Mouse (Mus musculus): Measurements from ENCODE around the gene Gns. TPM values are rescaled to one million over a fixed set of nuclear protein-coding genes. Genes with fewer than 3 reads are reported as not detected.

Gene Gns
- polyA plus RNA-seq, 1 experiment from 2014 or later: 43.1 TPM

DNA sequence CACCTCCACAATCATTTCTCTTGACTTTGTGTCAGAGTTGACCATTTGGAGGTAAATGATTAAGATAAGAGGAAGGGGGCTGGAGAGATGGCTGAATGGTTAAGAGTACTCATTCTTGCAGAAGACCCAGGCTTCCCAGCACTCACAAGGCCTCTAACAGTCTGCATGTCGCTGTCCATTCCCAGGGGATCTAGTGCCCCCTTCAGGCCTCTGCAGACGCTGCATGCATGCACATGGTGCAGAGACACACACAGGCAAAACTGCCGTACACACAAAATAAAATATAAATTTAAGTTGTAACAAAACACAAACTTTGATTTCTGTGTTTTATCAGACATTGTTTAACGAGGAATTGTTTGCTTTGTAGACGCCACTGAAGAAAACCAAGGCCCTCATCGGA lies 5.9 kb downstream of the Gns start:
- 93% methylated on average over 6 of the region's 6 CpGs for WGBS
- H3K4me2 ChIP-seq (ENCODE audit: low read depth, low read length, severe bottlenecking): no peak overlapping the region
- H3K27ac ChIP-seq (ENCODE audit: low read depth, low read length): no peak overlapping the region
- H3K9ac ChIP-seq (ENCODE audit: low read length): no peak overlapping the region
- H3K4me3 ChIP-seq (ENCODE audit: low read depth, low read length): no peak overlapping the region
- DNase-seq (ENCODE audit: low spot score): no peak
- no peak for ATAC-seq (replicated peaks; ENCODE audit: low FRiP score)
- H3K4me1 ChIP-seq (replicated peaks; ENCODE audit: control insufficient read depth, insufficient read depth, low read length): peaks cover 4% of the 10 kb centered on the region
- no peaks in the 10 kb centered on the region for H3K9me3 ChIP-seq (ENCODE audit: control insufficient read depth, low read length)
- no peaks in the 10 kb centered on the region; the same call in 1 of the 2 replicates for H3K36me3 ChIP-seq (ENCODE audit: control insufficient read depth, insufficient read depth, low read length)
- no peaks in the 10 kb centered on the region for H3K27me3 ChIP-seq (ENCODE audit: control insufficient read depth, insufficient read depth, low read length)

DNA sequence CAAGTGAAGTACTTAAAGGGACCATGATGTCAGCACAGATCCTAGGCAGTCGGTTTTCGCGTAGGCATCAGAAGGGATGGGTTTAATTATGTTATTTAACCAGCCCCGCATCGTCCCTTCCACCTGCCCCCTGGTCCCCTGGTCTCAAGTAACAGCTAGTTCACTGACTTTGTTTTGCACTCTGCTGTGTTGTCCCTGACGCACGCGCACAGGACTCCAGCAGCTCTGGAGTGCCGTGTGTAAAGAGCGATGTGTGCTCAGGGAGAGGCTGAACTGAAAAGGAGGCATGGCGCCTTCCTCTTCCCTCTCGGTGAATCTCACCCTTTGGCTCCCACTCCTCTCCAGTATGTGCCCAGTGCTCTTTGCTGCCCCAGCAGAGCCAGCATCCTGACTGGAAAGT lies 9.1 kb downstream of the Gns start:
- no peak for DNase-seq (ENCODE audit: low spot score)
- Histone ChIP-seq H3K27me3 (ENCODE audit: control insufficient read depth, insufficient read depth, low read length) (no peaks in the 10 kb centered on the region), H3K4me1 (replicated peaks; ENCODE audit: control insufficient read depth, insufficient read depth, low read length) (no peaks in the 10 kb centered on the region), H3K9me3 (ENCODE audit: control insufficient read depth, low read length) (no peaks in the 10 kb centered on the region), H3K4me2 (ENCODE audit: low read depth, low read length, severe bottlenecking) (no peak overlapping the region), H3K4me3 (ENCODE audit: low read depth, low read length) (no peak overlapping the region), H3K9ac (ENCODE audit: low read length) (no peak overlapping the region), H3K27ac (ENCODE audit: low read depth, low read length) (no peak overlapping the region; the same call in 1 of the 2 replicates), H3K36me3 (ENCODE audit: control insufficient read depth, insufficient read depth, low read length) (peaks cover 7% of the 10 kb centered on the region; the same call in 1 of the 2 replicates)
- 76% methylated on average over 12 of the region's 12 CpGs for WGBS
- no peak for ATAC-seq (replicated peaks; ENCODE audit: low FRiP score)

DNA sequence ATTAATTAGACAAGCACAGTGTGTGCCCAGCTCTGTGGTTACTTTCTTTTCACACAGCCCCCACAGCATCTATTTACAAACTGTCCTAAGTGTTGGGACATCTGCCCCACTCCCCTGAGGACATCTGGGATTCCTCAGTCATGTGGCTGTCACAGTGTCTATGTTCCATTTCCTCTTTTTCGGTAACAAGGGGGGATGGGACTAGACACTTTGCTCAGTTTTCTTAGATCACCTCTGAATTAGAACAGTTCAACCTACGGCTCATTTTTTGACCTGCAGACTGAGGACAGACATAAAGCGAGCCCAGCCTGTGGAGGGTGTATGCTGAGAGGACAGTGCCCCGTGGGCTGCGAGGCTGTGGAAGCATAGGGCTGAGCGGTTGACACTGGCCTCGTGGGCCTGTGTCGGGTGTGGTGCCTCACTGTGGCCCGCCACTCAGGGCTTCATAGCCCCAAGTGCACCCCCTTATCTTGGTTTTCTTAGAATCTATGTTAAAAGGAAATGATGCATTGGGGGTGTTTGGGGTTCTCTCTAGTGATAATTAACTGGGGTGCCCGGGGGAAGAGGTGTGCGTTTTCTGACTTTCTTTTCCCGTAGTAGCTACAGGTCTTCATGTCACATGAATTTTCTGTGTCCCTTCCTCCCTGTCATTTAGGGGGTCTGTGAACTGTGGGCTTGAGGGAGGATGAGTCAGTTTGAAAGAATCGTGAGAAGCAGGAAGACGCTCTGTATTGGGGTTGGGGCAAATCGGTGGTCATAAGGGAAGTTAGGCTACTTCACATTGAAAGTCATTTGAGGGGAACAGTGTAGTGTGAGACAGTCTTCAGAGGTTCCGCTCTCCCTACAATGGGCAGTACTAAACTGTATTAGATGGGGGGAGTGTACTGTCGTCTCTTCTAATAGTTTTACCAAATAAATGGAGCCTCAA lies 10.1 kb downstream of the Gns start:
- H3K27me3 ChIP-seq (ENCODE audit: control insufficient read depth, insufficient read depth, low read length): no peaks in the 10 kb centered on the region
- no peaks in the 10 kb centered on the region for H3K4me1 ChIP-seq (replicated peaks; ENCODE audit: control insufficient read depth, insufficient read depth, low read length)
- H3K27ac ChIP-seq (ENCODE audit: low read depth, low read length): no peak overlapping the region
- no peak for ATAC-seq (replicated peaks; ENCODE audit: low FRiP score)
- peaks cover 11% of the 10 kb centered on the region for H3K36me3 ChIP-seq (ENCODE audit: control insufficient read depth, insufficient read depth, low read length)
- H3K4me3 ChIP-seq (ENCODE audit: low read depth, low read length): no peak overlapping the region
- WGBS: 90% methylated on average over 17 of the region's 17 CpGs
- no peak overlapping the region for H3K4me2 ChIP-seq (ENCODE audit: low read depth, low read length, severe bottlenecking)
- H3K9ac ChIP-seq (ENCODE audit: low read length): no peak overlapping the region
- no peaks in the 10 kb centered on the region for H3K9me3 ChIP-seq (ENCODE audit: control insufficient read depth, low read length)
- no peak for DNase-seq (ENCODE audit: low spot score)

DNA sequence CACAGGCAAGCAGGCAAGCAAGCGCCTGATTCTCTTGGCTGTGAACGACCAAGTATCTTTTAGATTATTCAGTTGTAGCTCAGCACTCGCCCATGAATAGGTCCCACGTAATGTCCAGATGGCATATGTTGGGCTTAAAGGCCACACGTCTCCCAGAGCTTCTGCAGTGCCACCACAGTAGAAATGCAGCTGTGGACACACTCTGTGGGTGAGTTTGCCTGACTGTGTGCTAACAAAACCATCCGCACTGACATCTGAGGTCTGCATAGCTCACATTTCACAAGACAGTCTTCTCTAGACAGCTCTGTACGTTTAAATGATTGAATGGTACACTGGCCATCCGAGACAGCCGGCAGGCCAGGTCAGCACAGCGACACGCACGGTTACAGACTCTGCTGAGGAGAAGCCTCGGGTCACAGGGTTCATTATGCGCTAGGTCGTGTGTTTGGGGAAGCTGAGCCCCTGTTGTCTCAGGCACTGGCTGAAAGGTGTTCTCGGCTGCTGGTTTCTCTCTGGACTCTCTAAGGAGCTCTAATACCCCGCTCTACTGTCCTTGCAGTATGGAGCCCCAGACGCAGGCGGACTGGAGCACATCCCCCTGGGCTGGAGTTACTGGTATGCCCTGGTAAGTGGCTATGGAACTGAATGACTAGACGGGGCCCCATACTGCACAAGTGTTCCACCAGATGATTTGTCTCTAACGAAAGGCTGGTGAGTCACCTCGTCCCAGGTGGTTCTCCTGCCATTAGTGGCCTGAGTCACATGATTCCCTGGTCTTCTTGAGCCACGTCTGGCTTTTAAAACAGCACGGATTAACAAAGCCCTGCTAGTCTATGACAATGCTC lies 11.0 kb downstream of the Gns start:
- Histone ChIP-seq H3K4me2 (ENCODE audit: low read depth, low read length, severe bottlenecking) (no peak overlapping the region), H3K27ac (ENCODE audit: low read depth, low read length) (no peak overlapping the region), H3K9ac (ENCODE audit: low read length) (no peak overlapping the region), H3K36me3 (ENCODE audit: control insufficient read depth, insufficient read depth, low read length) (peaks cover 12% of the 10 kb centered on the region), H3K4me1 (replicated peaks; ENCODE audit: control insufficient read depth, insufficient read depth, low read length) (no peaks in the 10 kb centered on the region), H3K27me3 (ENCODE audit: control insufficient read depth, insufficient read depth, low read length) (no peaks in the 10 kb centered on the region), H3K9me3 (ENCODE audit: control insufficient read depth, low read length) (no peaks in the 10 kb centered on the region), H3K4me3 (ENCODE audit: low read depth, low read length) (no peak overlapping the region)
- ATAC-seq (replicated peaks; ENCODE audit: low FRiP score) (no peak), DNase-seq (ENCODE audit: low spot score) (no peak)
- WGBS: 84% methylated on average over 24 of the region's 24 CpGs

DNA sequence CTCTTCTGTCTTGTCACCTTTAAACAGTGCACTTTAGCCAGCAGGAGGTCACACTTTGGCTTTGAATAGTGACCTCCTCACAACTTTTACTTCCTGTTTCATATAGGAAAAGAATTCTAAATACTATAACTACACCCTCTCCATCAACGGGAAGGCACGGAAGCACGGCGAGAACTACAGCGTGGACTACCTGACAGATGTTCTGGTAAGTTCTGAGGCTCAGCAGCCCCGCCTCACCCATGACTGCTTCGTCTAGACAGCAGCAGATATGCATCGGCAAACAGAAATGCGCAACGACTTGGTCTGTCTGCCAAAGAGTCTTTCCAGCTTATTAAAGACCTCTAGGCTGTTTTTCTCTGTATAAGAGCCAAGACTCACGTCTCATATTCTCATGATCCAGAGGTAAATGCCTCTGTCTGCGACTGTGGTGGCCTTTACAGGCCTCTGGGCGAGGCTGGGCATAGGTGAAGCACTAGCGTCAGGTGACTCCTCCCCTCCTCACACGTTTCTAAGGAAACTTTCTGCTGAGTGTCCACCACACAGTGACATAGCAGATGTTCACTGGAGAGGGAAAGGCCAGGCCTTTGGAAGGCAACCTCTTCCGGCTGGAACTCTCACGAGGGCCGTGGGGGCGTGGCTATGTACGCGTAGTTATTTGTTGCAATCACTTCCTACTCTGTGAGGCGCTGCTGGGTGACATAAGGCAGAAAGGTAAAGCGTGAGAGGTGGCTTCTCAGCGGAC lies 11.8 kb downstream of the Gns start:
- no peak for ATAC-seq (replicated peaks; ENCODE audit: low FRiP score)
- no peak overlapping the region for H3K27ac ChIP-seq (ENCODE audit: low read depth, low read length)
- 94% methylated on average over 24 of the region's 24 CpGs for WGBS

DNA sequence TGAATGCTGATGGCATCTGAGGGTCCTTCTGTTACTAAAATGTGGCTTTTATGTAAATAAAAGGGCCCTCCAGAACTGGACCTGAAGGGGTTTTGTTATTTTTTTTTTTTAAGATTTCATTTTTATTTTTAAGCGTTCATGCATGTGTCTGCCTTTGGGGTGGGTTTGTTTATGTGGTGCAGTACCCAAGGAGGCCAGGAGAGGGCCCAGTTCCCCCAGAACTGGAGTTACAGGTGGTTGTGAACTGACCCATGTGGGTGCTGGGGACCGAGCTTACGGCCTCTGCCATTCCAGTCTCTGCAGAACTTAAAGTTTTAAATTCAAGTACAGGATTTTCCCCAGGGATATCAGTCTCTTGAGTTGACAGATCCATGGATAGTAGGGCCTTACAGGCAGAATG lies 14.5 kb downstream of the Gns start:
- Histone ChIP-seq H3K27me3 (ENCODE audit: control insufficient read depth, insufficient read depth, low read length) (no peaks in the 10 kb centered on the region), H3K36me3 (ENCODE audit: control insufficient read depth, insufficient read depth, low read length) (peaks cover 20% of the 10 kb centered on the region), H3K9ac (ENCODE audit: low read length) (no peak overlapping the region), H3K4me1 (replicated peaks; ENCODE audit: control insufficient read depth, insufficient read depth, low read length) (no peaks in the 10 kb centered on the region), H3K4me2 (ENCODE audit: low read depth, low read length, severe bottlenecking) (no peak overlapping the region), H3K4me3 (ENCODE audit: low read depth, low read length) (no peak overlapping the region), H3K27ac (ENCODE audit: low read depth, low read length) (no peak overlapping the region), H3K9me3 (ENCODE audit: control insufficient read depth, low read length) (no peaks in the 10 kb centered on the region)
- DNase-seq (ENCODE audit: low spot score) (no peak), ATAC-seq (replicated peaks; ENCODE audit: low FRiP score) (no peak)
- WGBS: 99% methylated on average over 3 of the region's 3 CpGs

More for the DNA sequence above, 11.8 kb downstream of the Gns start:
- Histone ChIP-seq H3K4me2 (ENCODE audit: low read depth, low read length, severe bottlenecking) (no peak overlapping the region), H3K9me3 (ENCODE audit: control insufficient read depth, low read length) (no peaks in the 10 kb centered on the region), H3K27me3 (ENCODE audit: control insufficient read depth, insufficient read depth, low read length) (no peaks in the 10 kb centered on the region), H3K4me1 (replicated peaks; ENCODE audit: control insufficient read depth, insufficient read depth, low read length) (no peaks in the 10 kb centered on the region), H3K9ac (ENCODE audit: low read length) (no peak overlapping the region), H3K4me3 (ENCODE audit: low read depth, low read length) (no peak overlapping the region), H3K36me3 (ENCODE audit: control insufficient read depth, insufficient read depth, low read length) (peaks cover 17% of the 10 kb centered on the region)
- DNase-seq (ENCODE audit: low spot score): no peak

DNA sequence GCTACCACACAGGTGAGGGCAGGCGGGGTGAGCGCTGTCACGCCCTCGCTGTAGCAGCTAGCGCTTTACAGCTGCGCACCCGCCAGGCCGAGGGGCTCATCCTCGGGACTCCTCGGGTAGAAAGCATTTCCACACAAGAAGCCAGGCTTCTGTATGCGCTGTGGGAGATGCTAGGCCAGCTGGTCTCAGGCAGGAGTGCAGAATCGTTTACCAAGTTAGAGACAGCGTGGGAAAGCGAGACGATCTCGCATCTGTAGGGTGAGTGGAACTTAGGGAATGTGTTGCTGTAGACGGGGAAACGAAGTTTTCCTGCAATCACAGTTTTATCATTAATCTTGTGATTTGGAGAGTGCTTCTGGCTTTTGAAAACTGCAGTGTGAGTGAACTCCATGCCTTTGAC lies 16.4 kb downstream of the Gns start:
- Histone ChIP-seq H3K27ac (ENCODE audit: low read depth, low read length) (no peak overlapping the region), H3K9me3 (ENCODE audit: control insufficient read depth, low read length) (no peaks in the 10 kb centered on the region), H3K4me3 (ENCODE audit: low read depth, low read length) (no peak overlapping the region), H3K4me2 (ENCODE audit: low read depth, low read length, severe bottlenecking) (no peak overlapping the region), H3K36me3 (ENCODE audit: control insufficient read depth, insufficient read depth, low read length) (peaks cover 20% of the 10 kb centered on the region), H3K27me3 (ENCODE audit: control insufficient read depth, insufficient read depth, low read length) (no peaks in the 10 kb centered on the region), H3K9ac (ENCODE audit: low read length) (no peak overlapping the region), H3K4me1 (replicated peaks; ENCODE audit: control insufficient read depth, insufficient read depth, low read length) (no peaks in the 10 kb centered on the region)
- DNase-seq (ENCODE audit: low spot score): no peak
- no peak for ATAC-seq (replicated peaks; ENCODE audit: low FRiP score)
- 96% methylated on average over 18 of the region's 18 CpGs for WGBS

DNA sequence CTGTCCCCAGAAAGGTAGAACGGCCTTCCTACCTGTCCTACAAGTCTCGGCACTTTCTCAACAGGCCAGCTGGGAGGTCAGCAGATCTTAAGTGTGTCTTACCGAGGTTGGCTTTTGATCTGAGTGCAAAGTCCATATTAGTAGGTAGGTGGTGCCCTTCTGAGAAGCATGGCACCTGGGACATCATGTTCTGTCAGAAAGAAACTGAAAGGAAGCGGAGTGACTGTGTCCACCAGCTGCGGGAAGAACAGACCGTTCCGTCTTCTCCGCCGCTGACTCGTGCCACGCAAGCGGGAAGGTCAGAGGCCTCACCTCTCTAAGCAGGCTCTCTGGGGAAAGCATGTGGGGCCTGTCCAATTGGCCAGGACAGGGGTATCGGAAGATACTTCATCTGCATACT lies 19.8 kb downstream of the Gns start:
- Histone ChIP-seq H3K4me1 (replicated peaks; ENCODE audit: control insufficient read depth, insufficient read depth, low read length) (no peaks in the 10 kb centered on the region), H3K4me2 (ENCODE audit: low read depth, low read length, severe bottlenecking) (no peak overlapping the region), H3K27me3 (ENCODE audit: control insufficient read depth, insufficient read depth, low read length) (no peaks in the 10 kb centered on the region), H3K9me3 (ENCODE audit: control insufficient read depth, low read length) (no peaks in the 10 kb centered on the region), H3K4me3 (ENCODE audit: low read depth, low read length) (no peak overlapping the region), H3K27ac (ENCODE audit: low read depth, low read length) (no peak overlapping the region), H3K9ac (ENCODE audit: low read length) (no peak overlapping the region), H3K36me3 (ENCODE audit: control insufficient read depth, insufficient read depth, low read length) (peaks cover 9% of the 10 kb centered on the region)
- ATAC-seq (replicated peaks; ENCODE audit: low FRiP score) (no peak), DNase-seq (ENCODE audit: low spot score) (no peak)
- 95% methylated on average over 13 of the region's 13 CpGs for WGBS
